Mouse (Mus musculus): ENCODE results near the gene Gorasp1.

Gorasp1 gene

GRCm38 (mm10) chr9:119937005-119937773 is at the start of gene Gorasp1, which contains the start of gene Ttc21a:
Gorasp1 (minus strand) TSS chr9:119937565.
Ttc21a (plus strand) TSS chr9:119937606.
- peak; percentile 91 for DNase-seq (ENCODE audit: low read depth, low spot score)

GRCm38 (mm10) chr9:119985881-119986574 is 48.7 kb upstream of the Gorasp1 start:
- no peak for DNase-seq (ENCODE audit: low read depth, low spot score)

- DNase-seq (ENCODE audit: low read depth, low spot score) = no peak
Observed at GRCm38 (mm10) chr9:119984536-119985011, 47.2 kb upstream of the Gorasp1 start, which contains the start of gene Csrnp1. Csrnp1 (minus strand) TSS chr9:119984658.

- DNase-seq (ENCODE audit: low read depth, low spot score) = peak; percentile 55
Observed at GRCm38 (mm10) chr9:119983585-119984535, 46.5 kb upstream of the Gorasp1 start.

GRCm38 (mm10) chr9:119982956-119983551 is 45.7 kb upstream of the Gorasp1 start:
- no peak for DNase-seq (ENCODE audit: low read depth, low spot score)

- no peak for DNase-seq (ENCODE audit: low read depth, low spot score)
Observed at GRCm38 (mm10) chr9:119982241-119982811, 45.0 kb upstream of the Gorasp1 start.

GRCm38 (mm10) chr9:119981183-119982179 is 44.1 kb upstream of the Gorasp1 start:
- no peak for DNase-seq (ENCODE audit: low read depth, low spot score)

GRCm38 (mm10) chr9:119980770-119981182 is 43.4 kb upstream of the Gorasp1 start:
- DNase-seq (ENCODE audit: low read depth, low spot score) = no peak

GRCm38 (mm10) chr9:119979749-119980148 is 42.4 kb upstream of the Gorasp1 start:
- DNase-seq (ENCODE audit: low read depth, low spot score) = no peak

- no peak for DNase-seq (ENCODE audit: low read depth, low spot score)
Observed at GRCm38 (mm10) chr9:119978811-119979441, 41.6 kb upstream of the Gorasp1 start.

- no peak for DNase-seq (ENCODE audit: low read depth, low spot score)
Observed at GRCm38 (mm10) chr9:119978151-119978810, 40.9 kb upstream of the Gorasp1 start.

GRCm38 (mm10) chr9:119977557-119978060 is 40.2 kb upstream of the Gorasp1 start:
- no peak for DNase-seq (ENCODE audit: low read depth, low spot score)

GRCm38 (mm10) chr9:119976704-119977556 is 39.6 kb upstream of the Gorasp1 start:
- DNase-seq (ENCODE audit: low read depth, low spot score) = no peak

- no peak for DNase-seq (ENCODE audit: low read depth, low spot score)
Observed at GRCm38 (mm10) chr9:119975286-119975685, 37.9 kb upstream of the Gorasp1 start.

GRCm38 (mm10) chr9:119974609-119975008 is 37.2 kb upstream of the Gorasp1 start:
- DNase-seq (ENCODE audit: low read depth, low spot score) = no peak

GRCm38 (mm10) chr9:119973869-119974520 is 36.6 kb upstream of the Gorasp1 start:
- no peak for DNase-seq (ENCODE audit: low read depth, low spot score)

- no peak for DNase-seq (ENCODE audit: low read depth, low spot score)
Observed at GRCm38 (mm10) chr9:119973281-119973680, 35.9 kb upstream of the Gorasp1 start.

Measured in retina, postnatal 7 days (tissue).